Mouse (Mus musculus): ENCODE results near the gene Mgam. TPM values are rescaled to one million over a fixed set of nuclear protein-coding genes. Genes with fewer than 3 reads are reported as not detected.
A peak's percentile ranks its signal among the peaks of the same experiment; 100 is the strongest.
"Not testable (repeated sequence)": the region's sequence is repeated elsewhere in the genome, so short reads cannot be mapped to it uniquely, and the experiment has no call there.

The Mgam gene
- polyA plus RNA-seq, 1 experiment from 2014 or later, result 0.13 TPM

DNA sequence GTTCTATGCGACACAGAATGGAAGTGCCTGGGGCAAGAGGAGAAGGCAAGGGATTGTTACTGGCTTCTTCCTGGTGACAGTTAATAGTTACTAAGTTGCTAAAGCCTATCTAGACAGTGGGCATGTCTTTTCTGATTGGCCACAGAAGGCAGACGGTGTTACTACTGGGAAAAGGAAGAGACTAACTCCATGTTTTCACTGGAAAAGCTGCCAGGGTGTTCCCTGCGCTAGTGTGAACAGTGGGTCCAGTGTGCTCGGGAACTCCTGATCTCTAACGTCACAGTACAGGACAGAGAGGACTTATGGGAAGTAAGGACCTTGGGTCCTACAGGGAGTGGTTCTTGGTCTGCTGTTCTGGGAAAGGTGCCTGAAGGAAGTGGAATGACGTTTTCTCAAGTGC lies 6.9 kb downstream of the Mgam start:
- WGBS, result 81% methylated on average over 6 of the region's 6 CpGs
- Histone ChIP-seq H3K36me3 (no peaks in the 10 kb centered on the region), H3K27me3 (no peaks in the 10 kb centered on the region), H3K9ac (no peak overlapping the region), H3K27ac (replicated peaks) (no peak overlapping the region), H3K9me3 (no peaks in the 10 kb centered on the region), H3K4me3 (no peak overlapping the region), H3K4me1 (replicated peaks) (no peaks in the 10 kb centered on the region), H3K4me2 (no peak overlapping the region)
- ATAC-seq (ENCODE audit: low FRiP score, low read depth), result no peak

DNA sequence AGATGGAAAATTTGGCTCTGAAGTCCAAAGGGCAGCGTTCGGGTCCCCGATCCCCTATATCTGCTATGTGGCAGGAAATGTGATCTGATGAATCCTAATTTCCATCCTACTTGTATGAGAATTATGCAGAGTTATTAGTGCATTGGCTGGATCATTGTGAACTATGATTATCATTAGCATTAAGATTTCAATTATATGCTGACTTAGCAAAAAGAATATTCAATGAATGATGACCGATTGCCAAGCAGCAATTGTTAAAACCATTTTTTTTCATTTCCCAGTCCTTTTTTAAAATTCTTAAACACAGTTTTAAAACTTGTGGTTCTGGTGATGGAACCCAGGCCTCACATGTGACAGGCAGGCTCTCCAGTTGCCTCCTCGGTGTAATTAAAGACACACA lies 9.1 kb downstream of the Mgam start:
- WGBS, result 93% methylated on average over 5 of the region's 5 CpGs
- no peaks in the 10 kb centered on the region for H3K4me1 ChIP-seq (replicated peaks)
- no peak for ATAC-seq (ENCODE audit: low FRiP score, low read depth)
- H3K4me2 ChIP-seq, result no peak overlapping the region
- no peaks in the 10 kb centered on the region for H3K27me3 ChIP-seq
- H3K27ac ChIP-seq (replicated peaks), result no peak overlapping the region
- H3K36me3 ChIP-seq, result no peaks in the 10 kb centered on the region
- H3K9me3 ChIP-seq, result no peaks in the 10 kb centered on the region
- no peak overlapping the region for H3K9ac ChIP-seq
- no peak overlapping the region for H3K4me3 ChIP-seq

DNA sequence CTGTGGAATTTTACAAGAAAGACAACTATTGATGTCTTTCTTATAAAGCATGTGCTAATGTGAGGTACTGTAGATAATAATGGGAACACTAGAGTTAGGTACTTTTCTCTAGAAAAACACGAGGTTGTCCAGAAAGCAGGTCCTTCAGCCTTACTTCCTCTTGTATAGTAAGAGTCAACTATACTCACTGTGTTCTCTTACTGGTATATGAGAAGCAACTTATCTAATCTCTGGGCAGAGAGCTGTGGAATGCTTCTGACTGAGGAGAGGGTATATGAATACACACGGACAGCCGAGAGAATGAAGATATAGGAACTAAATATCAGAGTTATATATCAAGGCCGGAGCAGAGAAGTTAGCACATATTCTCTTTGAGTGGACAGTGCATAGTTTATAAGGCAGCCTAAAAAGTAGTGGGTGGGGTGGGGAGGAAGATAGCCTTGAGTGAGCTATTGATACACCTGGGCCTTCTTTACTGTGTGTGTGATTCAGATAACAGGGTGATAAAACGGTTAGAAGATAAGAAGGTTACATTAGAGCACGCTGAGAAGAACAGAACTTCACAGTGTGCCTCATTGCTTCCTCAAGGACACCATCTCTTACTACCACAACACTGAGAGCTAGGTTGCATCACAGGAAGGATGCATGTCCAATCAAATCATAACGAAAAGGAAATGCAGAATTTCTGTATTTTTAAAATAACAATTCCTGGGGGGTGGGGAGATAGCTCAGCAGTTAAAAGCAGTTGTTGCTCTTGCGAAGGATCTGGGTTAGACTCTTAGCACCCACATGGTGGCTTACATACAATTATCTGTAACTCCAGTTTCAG lies 12.3 kb downstream of the Mgam start:
- ATAC-seq (ENCODE audit: low FRiP score, low read depth), result no peak
- H3K4me1 ChIP-seq (replicated peaks), result no peaks in the 10 kb centered on the region
- no peaks in the 10 kb centered on the region for H3K27me3 ChIP-seq
- H3K4me2 ChIP-seq, result no peak overlapping the region
- H3K9ac ChIP-seq, result no peak overlapping the region
- H3K36me3 ChIP-seq, result no peaks in the 10 kb centered on the region
- no peak overlapping the region for H3K4me3 ChIP-seq
- 92% methylated on average over 8 of the region's 8 CpGs for WGBS
- no peak overlapping the region for H3K27ac ChIP-seq (replicated peaks)
- no peaks in the 10 kb centered on the region for H3K9me3 ChIP-seq

DNA sequence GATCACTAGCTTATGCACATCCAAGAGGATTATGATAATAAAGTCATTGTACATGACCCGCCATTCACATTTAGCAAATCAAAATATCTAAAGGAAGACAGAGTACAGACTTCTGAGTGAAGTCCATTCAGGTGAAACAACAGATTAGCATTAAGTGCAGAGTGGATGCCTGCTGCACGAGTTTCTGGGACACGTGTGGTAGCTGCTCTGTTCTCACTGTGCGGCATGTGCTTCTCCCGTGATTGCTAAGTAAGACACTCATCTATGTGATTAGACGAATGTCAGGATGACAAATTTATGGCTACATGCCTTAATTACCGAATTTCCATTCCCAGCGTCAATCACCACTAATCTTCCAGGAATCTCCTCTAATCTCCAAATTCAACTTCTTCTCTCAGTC lies 17.1 kb downstream of the Mgam start:
- no peaks in the 10 kb centered on the region for H3K4me1 ChIP-seq (replicated peaks)
- no peak overlapping the region for H3K4me2 ChIP-seq
- no peak for ATAC-seq (ENCODE audit: low FRiP score, low read depth)
- H3K9me3 ChIP-seq, result no peaks in the 10 kb centered on the region
- H3K4me3 ChIP-seq, result no peak overlapping the region
- H3K27me3 ChIP-seq, result no peaks in the 10 kb centered on the region
- 81% methylated on average over 8 of the region's 8 CpGs for WGBS
- no peak overlapping the region for H3K27ac ChIP-seq (replicated peaks)
- H3K9ac ChIP-seq, result no peak overlapping the region
- H3K36me3 ChIP-seq, result no peaks in the 10 kb centered on the region

DNA sequence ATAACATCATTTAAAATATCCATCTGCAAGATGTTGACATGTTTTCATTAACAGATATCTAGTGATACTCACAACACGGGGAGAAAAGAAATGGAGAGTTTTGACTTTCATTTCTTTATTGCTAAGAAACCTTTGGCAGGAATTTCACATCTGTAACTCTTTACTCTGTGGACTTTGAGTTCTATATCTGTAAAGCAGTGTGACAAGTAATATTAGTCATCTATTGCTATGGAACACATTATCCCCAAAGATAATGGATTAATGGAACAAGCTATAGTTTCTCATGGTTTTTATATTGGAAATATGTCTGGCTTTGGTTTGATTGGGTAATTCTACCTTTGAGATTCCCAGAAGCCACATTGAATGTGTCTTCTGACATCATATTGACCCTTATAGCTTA lies 22.3 kb downstream of the Mgam start:
- ATAC-seq (ENCODE audit: low FRiP score, low read depth), result no peak
- Histone ChIP-seq H3K27ac (replicated peaks) (no peak overlapping the region), H3K9ac (no peak overlapping the region), H3K9me3 (no peaks in the 10 kb centered on the region), H3K4me2 (no peak overlapping the region), H3K4me3 (no peak overlapping the region), H3K27me3 (no peaks in the 10 kb centered on the region), H3K36me3 (no peaks in the 10 kb centered on the region), H3K4me1 (replicated peaks) (no peaks in the 10 kb centered on the region)
- WGBS, result 91% methylated on average over 1 of the region's 1 CpGs

DNA sequence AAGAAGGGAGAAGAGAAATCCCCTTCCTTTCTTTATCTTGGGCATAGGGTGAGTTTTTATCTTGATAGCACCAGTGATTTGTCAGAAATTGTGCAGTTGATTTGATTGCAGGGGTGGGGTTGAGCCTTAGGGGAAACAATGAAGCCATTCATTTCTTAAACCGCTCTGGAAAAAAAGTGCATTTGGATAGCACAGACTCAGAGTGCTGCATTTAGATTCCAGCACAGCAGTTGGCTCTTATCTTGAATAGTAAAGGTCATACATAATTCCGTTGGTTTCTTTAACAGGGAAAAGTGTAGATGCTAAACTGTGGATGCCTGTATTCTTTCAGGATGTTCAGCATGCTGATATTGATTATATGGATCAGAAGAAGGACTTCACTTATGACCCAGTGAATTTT lies 32.3 kb downstream of the Mgam start:
- Histone ChIP-seq H3K27ac (replicated peaks) (no peak overlapping the region), H3K4me2 (no peak overlapping the region), H3K36me3 (no peaks in the 10 kb centered on the region), H3K27me3 (no peaks in the 10 kb centered on the region), H3K9ac (no peak overlapping the region), H3K9me3 (no peaks in the 10 kb centered on the region), H3K4me3 (no peak overlapping the region), H3K4me1 (replicated peaks) (no peaks in the 10 kb centered on the region)
- ATAC-seq (ENCODE audit: low FRiP score, low read depth), result no peak
- WGBS, result 16% methylated on average over 2 of the region's 2 CpGs

DNA sequence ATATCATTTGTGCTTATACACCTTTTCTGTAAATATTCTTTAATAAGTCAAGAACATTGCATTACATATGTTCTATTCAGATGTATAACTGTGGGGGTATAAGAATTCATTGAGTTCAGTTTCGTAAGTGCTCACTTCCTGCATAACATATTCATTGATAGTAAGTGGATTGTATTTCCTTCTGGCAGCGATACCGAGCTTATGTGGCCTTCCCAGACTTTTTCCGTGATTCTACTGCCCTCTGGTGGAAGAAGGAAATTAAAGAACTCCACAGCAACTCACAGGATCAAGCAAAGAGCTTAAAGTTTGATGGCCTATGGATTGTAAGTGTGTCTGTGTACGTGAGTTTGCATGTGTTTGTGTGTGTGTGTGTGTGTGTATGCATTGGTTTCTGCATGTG lies 60.5 kb downstream of the Mgam start:
- H3K4me1 ChIP-seq (replicated peaks), result no peaks in the 10 kb centered on the region
- no peak overlapping the region for H3K9ac ChIP-seq
- H3K9me3 ChIP-seq, result no peaks in the 10 kb centered on the region
- no peak overlapping the region for H3K4me3 ChIP-seq
- peak; percentile 71; the same call in 1 of the 2 replicates for ATAC-seq (ENCODE audit: low FRiP score, low read depth)
- no peak overlapping the region for H3K27ac ChIP-seq (replicated peaks)
- no peak overlapping the region for H3K4me2 ChIP-seq
- H3K36me3 ChIP-seq, result no peaks in the 10 kb centered on the region
- WGBS, result 10% methylated on average over 5 of the region's 5 CpGs
- no peaks in the 10 kb centered on the region for H3K27me3 ChIP-seq

DNA sequence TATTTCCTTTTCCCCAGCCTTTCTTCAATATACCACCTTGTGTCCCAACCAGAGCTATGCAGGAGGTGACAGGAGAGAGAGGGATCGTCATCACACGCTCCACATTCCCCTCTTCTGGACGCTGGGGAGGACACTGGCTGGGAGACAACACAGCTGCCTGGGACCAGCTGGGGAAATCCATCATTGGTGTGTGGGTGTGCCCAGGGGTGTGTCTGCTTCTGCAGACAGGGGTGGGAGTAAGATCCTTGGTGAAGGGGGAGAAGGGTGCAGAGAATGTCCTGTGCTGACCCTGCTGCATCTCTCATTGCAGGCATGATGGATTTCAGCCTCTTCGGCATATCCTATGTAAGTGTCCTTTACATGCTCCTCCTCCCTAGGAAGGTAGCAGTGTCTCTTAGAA lies 63.4 kb downstream of the Mgam start:
- H3K4me3 ChIP-seq; H3K27me3 ChIP-seq; H3K4me1 ChIP-seq (replicated peaks); ATAC-seq (ENCODE audit: low FRiP score, low read depth); H3K9ac ChIP-seq; H3K4me2 ChIP-seq; H3K27ac ChIP-seq (replicated peaks); H3K9me3 ChIP-seq; H3K36me3 ChIP-seq: not testable (repeated sequence)
- 29% methylated on average over 3 of the region's 4 CpGs for WGBS

DNA sequence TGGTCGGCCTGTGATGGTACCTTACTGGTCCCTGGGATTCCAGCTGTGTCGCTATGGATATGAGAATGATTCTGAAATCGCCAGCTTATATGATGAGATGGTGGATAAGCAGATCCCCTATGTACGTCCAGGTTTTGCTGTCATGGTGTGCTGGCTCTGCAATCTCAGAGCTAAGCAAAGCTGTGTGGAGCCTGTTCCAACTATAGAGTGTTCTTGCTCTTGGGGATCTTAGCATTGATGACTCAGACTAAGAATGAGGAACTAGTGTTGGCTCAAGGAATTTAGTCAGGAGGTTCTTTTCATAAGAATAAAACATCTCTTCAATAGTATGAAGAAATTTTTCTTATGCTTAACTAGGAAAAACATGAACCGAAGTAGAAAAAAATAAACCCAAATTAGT lies 84.9 kb downstream of the Mgam start:
- H3K9me3 ChIP-seq; H3K27ac ChIP-seq (replicated peaks); H3K36me3 ChIP-seq; ATAC-seq (ENCODE audit: low FRiP score, low read depth); H3K4me3 ChIP-seq; H3K9ac ChIP-seq; H3K27me3 ChIP-seq; H3K4me2 ChIP-seq; H3K4me1 ChIP-seq (replicated peaks): not testable (repeated sequence)
- WGBS, result 91% methylated on average over 5 of the region's 5 CpGs

DNA sequence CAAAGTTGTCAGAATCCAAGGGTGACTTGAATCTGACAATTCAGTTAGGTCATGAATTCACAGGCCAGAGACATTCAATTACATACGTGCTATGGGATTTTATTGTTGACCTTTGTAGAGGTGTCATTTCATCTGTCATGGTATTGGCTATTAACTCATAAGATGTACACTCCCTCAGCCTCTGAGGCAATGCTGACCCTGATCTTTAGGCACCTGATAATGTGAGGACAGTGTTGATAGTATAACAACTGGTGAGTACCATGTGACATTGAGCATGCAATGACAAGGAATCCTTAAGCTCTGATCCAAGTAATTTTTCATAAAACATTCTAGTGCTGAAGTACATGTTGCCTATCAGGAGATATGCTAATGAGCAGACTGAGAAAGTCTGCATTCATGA lies 87.1 kb downstream of the Mgam start:
- no peak overlapping the region for H3K4me3 ChIP-seq
- H3K27me3 ChIP-seq, result no peaks in the 10 kb centered on the region
- no peak overlapping the region for H3K4me2 ChIP-seq
- H3K27ac ChIP-seq (replicated peaks), result no peak overlapping the region
- ATAC-seq (ENCODE audit: low FRiP score, low read depth), result no peak
- no peaks in the 10 kb centered on the region for H3K9me3 ChIP-seq
- no peaks in the 10 kb centered on the region for H3K4me1 ChIP-seq (replicated peaks)
- no peaks in the 10 kb centered on the region for H3K36me3 ChIP-seq
- WGBS, result 86% methylated on average over 1 of the region's 1 CpGs
- no peak overlapping the region for H3K9ac ChIP-seq

DNA sequence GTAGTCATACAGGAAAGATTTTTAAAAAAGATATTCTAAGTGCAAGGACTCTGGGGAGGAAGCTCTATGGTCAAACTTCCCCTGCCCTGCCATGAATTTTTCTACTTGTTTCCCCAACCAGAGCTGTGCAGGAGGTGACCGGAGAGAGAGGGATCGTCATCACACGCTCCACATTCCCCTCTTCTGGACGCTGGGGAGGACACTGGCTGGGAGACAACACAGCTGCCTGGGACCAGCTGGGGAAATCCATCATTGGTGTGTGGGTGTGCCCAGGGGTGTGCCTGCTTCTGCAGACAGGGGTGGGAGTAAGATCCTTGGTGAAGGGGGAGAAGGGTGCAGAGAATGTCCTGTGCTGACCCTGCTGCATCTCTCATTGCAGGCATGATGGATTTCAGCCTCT lies 99.9 kb downstream of the Mgam start:
- H3K4me3 ChIP-seq, H3K36me3 ChIP-seq: not testable (repeated sequence)
- 83% methylated on average over 4 of the region's 4 CpGs for WGBS

DNA sequence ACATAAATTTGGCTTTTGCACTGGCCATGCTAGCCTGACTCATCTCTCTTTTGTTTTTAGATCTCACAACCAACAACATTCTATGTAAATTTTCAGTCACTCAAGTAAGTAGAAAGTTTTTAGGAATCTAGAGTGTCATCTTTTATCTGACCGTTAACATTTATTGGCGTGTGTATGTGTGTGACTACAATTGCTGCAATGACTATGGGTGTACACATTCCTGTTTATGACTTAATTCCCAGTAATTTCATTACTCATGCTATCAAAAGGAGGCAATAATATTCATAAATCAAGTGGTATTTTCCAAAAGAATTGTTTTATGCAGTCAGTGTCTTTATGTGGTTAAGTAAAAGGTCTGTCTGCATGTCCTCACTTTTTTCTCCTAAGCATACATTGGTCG lies 110.9 kb downstream of the Mgam start:
- ATAC-seq (ENCODE audit: low FRiP score, low read depth), result no peak
- H3K4me2 ChIP-seq, result no peak overlapping the region
- H3K36me3 ChIP-seq, result no peaks in the 10 kb centered on the region
- no peaks in the 10 kb centered on the region for H3K27me3 ChIP-seq
- no peaks in the 10 kb centered on the region for H3K9me3 ChIP-seq
- H3K9ac ChIP-seq, result no peak overlapping the region
- WGBS, result 89% methylated on average over 3 of the region's 3 CpGs
- H3K4me1 ChIP-seq (replicated peaks), result no peaks in the 10 kb centered on the region
- no peak overlapping the region for H3K27ac ChIP-seq (replicated peaks)
- H3K4me3 ChIP-seq, result no peak overlapping the region

More for the DNA sequence above, 99.9 kb downstream of the Mgam start:
- not testable (repeated sequence) for H3K27me3 ChIP-seq; H3K9ac ChIP-seq; ATAC-seq (ENCODE audit: low FRiP score, low read depth); H3K4me1 ChIP-seq (replicated peaks); H3K27ac ChIP-seq (replicated peaks); H3K4me2 ChIP-seq; H3K9me3 ChIP-seq

DNA sequence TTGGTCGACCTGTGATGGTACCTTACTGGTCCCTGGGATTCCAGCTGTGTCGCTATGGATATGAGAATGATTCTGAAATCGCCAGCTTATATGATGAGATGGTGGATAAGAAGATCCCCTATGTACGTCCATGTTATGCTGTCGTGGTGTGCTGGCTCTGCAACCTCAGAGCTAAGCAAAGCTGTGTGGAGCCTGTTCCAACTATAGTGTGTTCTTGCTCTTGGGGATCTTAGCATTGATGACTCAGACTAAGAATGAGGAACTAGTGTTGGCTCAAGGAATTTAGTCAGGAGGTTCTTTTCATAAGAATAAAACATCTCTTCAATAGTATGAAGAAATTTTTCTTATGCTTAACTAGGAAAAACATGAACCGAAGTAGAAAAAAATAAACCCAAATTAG lies 120.4 kb downstream of the Mgam start:
- not testable (repeated sequence) for H3K9ac ChIP-seq; H3K9me3 ChIP-seq; H3K4me1 ChIP-seq (replicated peaks); H3K36me3 ChIP-seq; ATAC-seq (ENCODE audit: low FRiP score, low read depth); H3K4me3 ChIP-seq; H3K27me3 ChIP-seq; H3K4me2 ChIP-seq; H3K27ac ChIP-seq (replicated peaks)
- WGBS, result 89% methylated on average over 6 of the region's 6 CpGs

All from hindbrain, embryonic 15.5 days (tissue).